Mouse (Mus musculus) lung, adult 2 months (tissue): ENCODE measurements around the gene Fam151a. TPM values are rescaled to one million over a fixed set of nuclear protein-coding genes. Genes with fewer than 3 reads are reported as not detected.

Source experiments
- DNase-seq: peaks from one replicate; pipeline ENCODE4 v3.0.0; 2022
- H3K4me1 ChIP-seq: fragments of 200-500 bp; 2 replicates; pipeline ENCODE4 v1.6.1; 2011; ENCODE audit warnings: low read length; ENCODE audit not compliant: control insufficient read depth, insufficient read depth
- H3K4me3 ChIP-seq: fragments of 200-500 bp; replicated peaks from 2 replicates; pipeline ENCODE3; 2011; ENCODE audit warnings: low read depth, mild to moderate bottlenecking, control low read depth, low read length; ENCODE audit errors: extremely low read depth
- CTCF ChIP-seq: fragments of 200-500 bp; IDR thresholded peaks from 2 replicates; pipeline ENCODE4 v1.5.1; 2011; ENCODE audit warnings: mild to moderate bottlenecking, low read length, control low read depth; ENCODE audit not compliant: insufficient read depth
- POLR2A ChIP-seq: fragments of 200-500 bp; IDR thresholded peaks from 2 replicates; pipeline ENCODE4 v1.6.1; 2011; ENCODE audit warnings: low read depth, mild to moderate bottlenecking, control low read depth, low read length, borderline replicate concordance; ENCODE audit errors: extremely low read depth
- WGBS: fragments of 180-500 bp; shearing (Covaris S2); methylation state at CpG from one replicate; pipeline ENCODE4 v1.1.7; 2018; 5-methylcytosine and 5-hydroxymethylcytosine counted together
- polyA plus RNA-seq: library from polyadenylated mRNA; depleted of rRNA; stranded (reverse); fragments of >200 nt; gene quantifications from 2 replicates; pipeline ENCODE4 v1.2.3, GENCODE M21; 2012; rRNA removed

Gene Fam151a
- polyA plus RNA-seq = 0.77 and 1.4 TPM in 2 replicates

- no peak for TF ChIP-seq POLR2A
- no peak for TF ChIP-seq CTCF
- Histone ChIP-seq H3K4me3 (no peak within 1 kb of the TSS), H3K4me1 (no peaks in the 10 kb centered on the region)
- no peak for DNase-seq
- 51% methylated on average over 4 of the region's 4 CpGs for WGBS
These were observed at the start of gene Fam151a for GRCm38 (mm10) chr4:106733636-106734035. TSS of gene Fam151a (plus strand) at chr4:106733889.

GRCm38 (mm10) chr4:106688636-106689296 is 44.9 kb upstream of the Fam151a start:
- Histone ChIP-seq H3K4me3 (no peak overlapping the region), H3K4me1 (no peaks in the 10 kb centered on the region)
- 32% methylated on average over 3 of the region's 3 CpGs for WGBS
- DNase-seq = no peak
- TF ChIP-seq POLR2A (no peak), CTCF (no peak)

- TF ChIP-seq POLR2A = no peak
- TF ChIP-seq CTCF = no peak
- WGBS = 79% methylated on average over 15 of the region's 15 CpGs
- DNase-seq = no peak
- no peaks in the 10 kb centered on the region for H3K4me1 ChIP-seq
- H3K4me3 ChIP-seq = no peak overlapping the region
These were observed 39.8 kb upstream of the Fam151a start for GRCm38 (mm10) chr4:106693841-106694430.

- Histone ChIP-seq H3K4me1 (no peaks in the 10 kb centered on the region), H3K4me3 (no peak overlapping the region)
- 16% methylated on average over 9 of the region's 9 CpGs for WGBS
- TF ChIP-seq POLR2A = no peak
- TF ChIP-seq CTCF = peak; percentile 67
- DNase-seq = no peak
These were observed 33.7 kb upstream of the Fam151a start for GRCm38 (mm10) chr4:106699989-106700388.

- no peak for DNase-seq
- H3K4me1 ChIP-seq = no peaks in the 10 kb centered on the region
- 39% methylated on average over 4 of the region's 4 CpGs for WGBS
- TF ChIP-seq CTCF = no peak
- no peak for TF ChIP-seq POLR2A
- H3K4me3 ChIP-seq = no peak overlapping the region
These were observed 32.9 kb upstream of the Fam151a start for GRCm38 (mm10) chr4:106700798-106701197.

GRCm38 (mm10) chr4:106703956-106704355 is 29.7 kb upstream of the Fam151a start:
- no peaks in the 10 kb centered on the region for H3K4me1 ChIP-seq
- H3K4me3 ChIP-seq = no peak overlapping the region
- TF ChIP-seq POLR2A (no peak), CTCF (no peak)
- WGBS = 74% methylated on average over 10 of the region's 10 CpGs
- no peak for DNase-seq

- 76% methylated on average over 11 of the region's 11 CpGs for WGBS
- DNase-seq = no peak
- no peak for TF ChIP-seq CTCF
- no peak for TF ChIP-seq POLR2A
- Histone ChIP-seq H3K4me1 (no peaks in the 10 kb centered on the region), H3K4me3 (no peak overlapping the region)
These were observed 29.3 kb upstream of the Fam151a start for GRCm38 (mm10) chr4:106704416-106704815.

GRCm38 (mm10) chr4:106705096-106705665 is 28.5 kb upstream of the Fam151a start:
- DNase-seq = no peak
- TF ChIP-seq CTCF = no peak
- no peak for TF ChIP-seq POLR2A
- no peak overlapping the region for H3K4me3 ChIP-seq
- WGBS = 26% methylated on average over 8 of the region's 8 CpGs
- no peaks in the 10 kb centered on the region for H3K4me1 ChIP-seq

- WGBS = 32% methylated on average over 5 of the region's 5 CpGs
- no peak for TF ChIP-seq CTCF
- TF ChIP-seq POLR2A = no peak
These were observed 25.7 kb upstream of the Fam151a start for GRCm38 (mm10) chr4:106707957-106708356.

GRCm38 (mm10) chr4:106708408-106708807 is 25.3 kb upstream of the Fam151a start:
- H3K4me3 ChIP-seq = no peak overlapping the region
- DNase-seq = peak; percentile 74
- no peaks in the 10 kb centered on the region for H3K4me1 ChIP-seq
- 2% methylated on average over 8 of the region's 8 CpGs for WGBS
- TF ChIP-seq CTCF = peak; percentile 98
- no peak for TF ChIP-seq POLR2A

More at GRCm38 (mm10) chr4:106707957-106708356, 25.7 kb upstream of the Fam151a start:
- no peak overlapping the region for H3K4me3 ChIP-seq
- no peaks in the 10 kb centered on the region for H3K4me1 ChIP-seq
- DNase-seq = no peak
